Mouse (Mus musculus): Measurements from ENCODE around the gene Irf7.

Gene Irf7

DNA sequence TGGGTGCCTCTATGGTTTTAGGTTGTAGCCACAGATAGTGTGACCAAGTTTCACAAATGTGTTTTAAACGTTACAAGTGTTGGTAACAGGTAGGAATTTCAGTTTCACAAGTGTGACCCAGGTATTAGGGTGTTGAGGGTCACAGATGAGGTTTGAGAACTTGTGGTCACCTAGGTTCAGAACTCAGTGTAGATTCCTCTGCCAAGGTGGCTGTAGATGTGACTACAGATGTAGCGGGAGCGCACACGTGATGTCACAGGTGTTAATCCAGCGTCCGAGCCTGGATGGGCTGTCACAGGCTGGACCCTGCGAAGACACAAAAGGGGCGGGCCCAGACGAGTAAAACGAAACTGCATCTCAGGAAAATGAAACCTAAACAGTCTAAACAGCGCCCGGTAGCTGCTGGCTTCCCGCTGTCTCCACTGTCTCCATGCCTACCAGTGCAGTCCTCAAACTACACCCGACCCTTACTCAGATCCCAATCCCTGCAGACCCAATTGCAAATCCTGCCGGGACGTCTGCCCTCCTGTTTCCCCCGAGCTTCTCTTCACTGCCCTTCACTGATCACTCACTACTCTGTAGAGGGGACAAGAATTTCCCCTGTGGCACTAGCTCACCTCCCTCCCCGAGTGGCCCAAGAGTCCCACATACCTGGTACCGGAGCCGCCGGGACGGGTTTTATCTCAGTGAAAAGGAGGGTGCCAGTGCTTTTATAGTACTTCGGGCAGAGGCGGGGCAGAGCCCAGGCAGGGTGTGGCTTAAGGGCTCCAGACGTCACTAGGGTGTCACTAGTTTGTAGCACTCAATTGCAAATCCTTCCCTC lies at the start of gene Irf7:
Gene Irf7 (minus strand): TSS at position 743 of the 823 bp plus-strand sequence.
- peak; percentile 54 for DNase-seq (ENCODE audit: low spot score)

DNA sequence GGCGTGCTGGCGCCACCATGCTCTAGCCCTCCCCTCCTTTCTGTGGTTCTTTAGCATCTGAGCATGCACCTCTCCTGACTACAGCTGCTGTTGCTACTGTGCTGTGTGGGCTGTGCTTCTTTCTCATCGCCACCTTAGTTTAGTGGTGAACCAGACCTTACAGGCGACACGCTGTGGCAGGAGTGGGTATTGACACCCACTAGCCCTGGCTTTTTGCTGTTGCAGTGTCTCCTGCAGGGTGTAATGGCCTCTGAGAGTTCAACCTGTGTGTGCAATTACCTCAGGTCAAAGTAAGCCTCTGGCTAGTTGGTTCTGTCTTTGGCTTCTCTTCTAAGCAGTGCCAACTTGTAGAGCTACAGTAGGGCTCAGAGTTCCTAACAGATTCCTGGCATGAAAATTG lies 49.7 kb upstream of the Irf7 start:
- no peak for DNase-seq (ENCODE audit: low spot score)

DNA sequence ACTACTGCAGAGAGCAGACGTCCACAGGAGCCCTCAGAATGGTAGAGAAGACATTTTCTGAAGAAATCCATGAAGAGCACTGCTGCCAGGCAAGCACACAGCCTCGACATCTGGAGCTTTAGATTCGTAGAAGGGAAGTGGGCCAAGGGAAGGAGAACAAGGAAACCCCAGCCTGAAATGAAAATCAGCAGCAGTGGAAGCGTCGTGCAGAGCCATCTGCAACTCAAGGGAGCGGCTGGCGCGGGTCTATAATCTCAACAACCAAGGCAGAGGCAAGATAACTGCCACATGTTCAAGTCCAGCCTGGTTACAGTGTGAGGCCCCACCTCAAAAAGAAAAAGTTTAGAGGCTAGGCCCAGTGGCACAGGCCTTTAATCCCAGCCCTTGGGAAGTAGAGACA lies 48.8 kb upstream of the Irf7 start:
- DNase-seq (ENCODE audit: low spot score), result no peak

DNA sequence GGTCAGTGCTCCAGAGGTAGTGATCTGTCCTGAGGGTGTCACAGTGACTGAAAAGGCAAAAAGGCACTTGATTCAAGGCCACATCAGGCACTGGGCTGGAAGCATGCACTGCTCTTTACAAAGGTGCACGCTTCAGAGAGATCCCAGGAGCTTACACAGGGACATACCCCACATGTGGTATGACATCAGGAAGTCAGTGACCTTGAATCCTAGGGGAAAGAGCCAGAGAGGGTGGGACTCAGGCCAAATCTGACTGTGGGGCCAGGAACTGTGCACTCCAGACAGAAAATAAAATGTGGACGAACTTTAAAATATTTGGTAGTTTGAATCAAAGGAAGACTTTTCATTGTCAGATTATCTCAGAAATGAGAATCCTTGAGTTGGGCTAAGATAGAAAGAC lies 48.1 kb upstream of the Irf7 start:
- DNase-seq (ENCODE audit: low spot score), result no peak

DNA sequence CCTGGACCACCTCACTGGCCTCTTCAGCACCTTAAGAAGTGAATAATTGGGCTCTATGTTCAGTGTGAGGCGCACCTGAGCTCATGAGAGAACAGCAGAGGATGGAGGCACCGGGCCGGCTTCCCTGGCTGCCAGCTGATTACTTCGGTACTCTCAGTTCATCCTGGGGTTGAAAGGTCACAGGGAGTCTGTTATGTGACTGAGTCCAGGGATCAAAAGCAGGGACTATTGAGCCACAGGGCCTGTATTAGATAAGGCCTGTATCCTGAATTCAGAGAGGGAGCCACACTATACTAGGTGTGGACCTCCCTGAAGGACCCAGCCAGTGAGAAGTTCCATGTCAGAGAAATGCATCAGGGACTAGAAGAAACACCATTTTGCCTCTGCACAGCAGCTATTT lies 38.3 kb upstream of the Irf7 start:
- no peak for DNase-seq (ENCODE audit: low spot score)

DNA sequence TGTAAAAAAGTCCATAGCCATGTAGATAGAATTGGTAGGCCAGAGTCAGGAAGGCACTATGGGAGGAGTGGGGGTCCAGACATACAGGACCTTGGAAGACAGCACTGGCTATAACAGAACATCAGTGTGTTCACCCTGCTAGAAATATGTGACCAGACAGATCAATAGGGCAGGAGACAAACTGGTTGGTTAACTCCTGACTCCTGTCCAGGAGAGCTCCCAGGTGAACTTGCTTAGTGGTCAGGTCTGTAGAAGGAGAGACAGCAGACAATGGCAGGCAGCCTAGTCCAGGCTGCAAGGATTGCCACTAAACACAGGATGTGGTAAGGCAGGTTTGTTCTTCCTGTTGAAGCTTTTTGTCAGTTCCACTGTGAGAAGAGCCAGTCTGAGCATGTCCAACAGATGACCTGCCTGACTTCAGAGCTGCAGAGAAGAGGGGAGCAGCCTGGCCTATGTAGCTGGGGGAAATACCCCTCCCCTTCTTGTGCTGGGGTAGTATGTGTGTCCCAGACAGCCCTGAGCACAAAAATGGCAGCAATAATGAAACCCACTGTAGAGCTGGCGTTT lies 36.5 kb upstream of the Irf7 start:
- DNase-seq (ENCODE audit: low spot score), result no peak

DNA sequence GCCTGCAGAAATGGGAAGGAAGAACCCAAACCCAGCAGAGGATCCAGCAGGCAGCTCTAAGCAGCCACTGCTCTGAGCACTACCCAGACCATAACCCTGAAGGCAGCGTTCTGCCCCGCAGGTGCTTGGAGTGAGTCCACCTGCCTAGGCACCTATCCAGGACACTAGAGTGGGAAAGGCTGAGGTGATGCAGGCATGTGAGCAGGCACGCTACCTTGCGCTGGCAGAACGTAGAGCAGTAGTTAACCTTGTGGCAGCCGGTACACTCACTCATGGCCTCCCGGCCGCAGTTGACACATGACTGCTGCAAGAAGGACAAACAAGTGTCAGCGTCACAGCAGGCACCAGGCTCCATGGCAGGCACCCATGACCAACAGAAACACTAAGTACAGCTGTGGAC lies 35.1 kb upstream of the Irf7 start:
- DNase-seq (ENCODE audit: low spot score), result no peak

DNA sequence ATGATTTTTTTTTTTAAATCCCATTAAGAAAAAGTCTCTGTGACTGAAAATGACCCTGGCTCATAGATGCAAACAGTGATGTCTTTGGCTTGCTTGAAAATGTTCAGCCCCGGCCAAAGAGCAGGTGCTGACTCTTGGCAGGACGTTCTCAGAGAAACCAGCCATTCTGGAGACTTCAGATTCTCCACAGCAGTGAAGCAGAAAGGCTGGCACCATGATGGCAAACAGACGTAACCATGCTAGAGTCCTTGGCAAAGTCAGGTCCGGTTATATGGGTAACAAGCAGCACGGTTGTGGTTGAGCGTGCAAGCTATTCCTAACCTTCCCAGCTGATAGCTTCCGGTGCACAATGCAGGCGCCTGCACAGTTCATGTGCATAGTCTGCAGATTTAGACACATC lies 32.9 kb upstream of the Irf7 start:
- no peak for DNase-seq (ENCODE audit: low spot score)

DNA sequence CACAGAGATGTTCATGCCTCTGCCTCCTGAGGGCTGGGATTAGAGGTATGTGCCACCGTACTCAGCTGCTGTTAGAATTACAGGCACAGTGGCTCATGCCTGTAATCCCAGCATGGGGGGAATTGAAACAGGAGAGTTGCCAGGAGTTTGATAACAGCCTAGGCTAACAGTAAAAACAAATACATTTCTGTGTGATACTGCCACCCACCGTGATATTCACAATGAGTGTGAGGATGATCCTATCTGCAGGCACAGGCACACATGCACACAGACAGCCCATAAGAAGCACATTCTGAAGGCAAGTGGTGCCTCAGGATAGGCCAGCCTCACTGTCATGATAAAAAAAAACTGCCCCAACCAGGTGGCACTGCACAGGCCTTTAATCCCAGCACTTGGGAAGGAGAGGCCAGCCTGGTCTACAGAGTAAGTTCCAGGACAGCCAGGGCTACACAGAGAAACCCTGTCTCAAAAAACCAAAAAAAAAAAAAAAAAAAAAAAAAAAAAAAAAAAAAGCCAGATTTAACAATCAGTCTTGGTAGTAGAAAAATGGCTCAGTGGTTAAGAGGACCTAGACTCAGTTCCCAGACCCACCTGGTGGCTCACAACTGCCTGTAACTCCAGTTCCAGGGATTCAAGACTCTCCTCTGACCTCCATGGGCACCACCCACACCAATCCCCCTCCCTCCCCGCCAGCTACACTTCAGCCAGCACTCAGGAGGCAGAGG lies 31.8 kb upstream of the Irf7 start:
- no peak for DNase-seq (ENCODE audit: low spot score)

DNA sequence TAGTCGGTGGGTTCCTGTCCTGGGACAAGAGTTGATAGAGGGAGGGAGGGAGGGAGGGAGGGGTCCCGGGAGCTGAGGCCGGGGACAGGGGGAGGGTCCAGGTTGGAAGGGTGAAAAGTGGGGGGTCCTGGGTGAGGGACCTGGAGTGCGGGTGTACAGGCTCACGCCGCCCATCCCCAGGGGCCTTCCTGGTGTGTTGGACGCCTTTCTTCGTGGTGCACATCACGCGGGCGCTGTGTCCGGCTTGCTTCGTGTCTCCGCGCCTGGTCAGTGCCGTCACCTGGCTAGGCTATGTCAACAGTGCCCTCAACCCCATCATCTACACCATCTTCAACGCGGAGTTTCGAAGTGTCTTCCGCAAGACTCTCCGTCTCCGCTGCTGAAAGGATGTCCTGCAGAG lies 28.2 kb upstream of the Irf7 start:
- DNase-seq (ENCODE audit: low spot score), result no peak

DNA sequence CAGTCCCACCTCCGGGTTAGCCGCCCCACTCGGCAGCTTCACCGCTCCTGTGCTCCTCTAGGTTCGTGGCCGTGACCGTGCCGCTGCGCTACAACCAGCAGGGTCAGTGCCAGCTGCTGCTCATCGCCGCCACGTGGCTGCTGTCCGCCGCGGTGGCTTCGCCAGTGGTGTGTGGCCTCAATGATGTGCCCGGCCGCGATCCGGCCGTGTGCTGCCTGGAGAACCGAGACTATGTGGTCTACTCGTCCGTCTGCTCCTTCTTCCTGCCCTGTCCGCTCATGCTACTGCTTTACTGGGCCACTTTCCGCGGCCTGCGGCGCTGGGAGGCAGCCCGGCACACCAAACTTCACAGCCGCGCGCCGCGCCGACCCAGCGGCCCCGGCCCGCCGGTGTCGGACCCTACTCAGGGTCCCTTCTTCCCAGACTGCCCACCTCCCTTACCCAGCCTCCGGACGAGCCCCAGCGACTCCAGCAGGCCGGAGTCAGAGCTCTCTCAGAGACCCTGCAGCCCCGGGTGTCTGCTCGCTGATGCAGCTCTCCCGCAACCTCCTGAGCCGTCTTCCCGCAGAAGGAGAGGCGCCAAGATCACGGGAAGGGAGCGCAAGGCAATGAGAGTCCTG lies 27.7 kb upstream of the Irf7 start:
- DNase-seq (ENCODE audit: low spot score), result no peak

DNA sequence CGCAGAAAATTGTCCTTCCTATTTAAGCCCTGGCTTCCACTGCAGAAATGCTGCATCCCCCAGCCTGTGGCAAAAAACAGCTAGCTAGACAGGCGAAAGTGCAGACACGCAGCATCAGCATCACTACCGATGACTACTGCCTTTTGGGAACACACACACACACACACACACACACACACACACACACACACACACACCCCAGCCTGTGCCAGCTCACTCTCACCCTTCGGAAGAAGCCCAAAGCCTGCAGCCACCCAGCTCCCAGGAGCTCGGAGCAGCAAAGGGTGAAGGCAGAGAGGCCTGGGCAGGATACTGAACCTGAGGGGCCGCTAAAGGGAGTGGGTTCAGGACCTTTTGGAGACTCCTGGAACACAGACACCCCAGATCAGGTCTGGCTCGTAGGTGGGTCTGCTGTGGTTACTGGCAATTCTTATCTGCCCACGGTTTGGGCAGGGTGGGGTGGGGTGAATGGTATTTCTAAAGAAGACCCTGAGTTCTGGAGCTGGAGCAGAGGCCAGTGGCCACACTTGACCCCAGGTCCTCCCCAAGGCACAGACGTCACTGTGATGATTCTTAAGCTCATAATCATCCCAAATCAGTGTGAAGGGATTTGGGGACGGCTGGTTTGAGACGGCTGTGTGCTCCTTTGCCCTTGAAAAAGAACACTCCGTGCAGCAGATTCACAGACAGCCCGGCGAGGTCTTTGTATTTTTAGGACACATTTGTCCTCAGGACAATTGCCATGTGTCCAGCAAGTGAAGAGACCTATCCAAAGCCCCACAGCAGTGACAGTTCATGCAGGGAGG lies 26.5 kb upstream of the Irf7 start:
- DNase-seq (ENCODE audit: low spot score), result no peak

DNA sequence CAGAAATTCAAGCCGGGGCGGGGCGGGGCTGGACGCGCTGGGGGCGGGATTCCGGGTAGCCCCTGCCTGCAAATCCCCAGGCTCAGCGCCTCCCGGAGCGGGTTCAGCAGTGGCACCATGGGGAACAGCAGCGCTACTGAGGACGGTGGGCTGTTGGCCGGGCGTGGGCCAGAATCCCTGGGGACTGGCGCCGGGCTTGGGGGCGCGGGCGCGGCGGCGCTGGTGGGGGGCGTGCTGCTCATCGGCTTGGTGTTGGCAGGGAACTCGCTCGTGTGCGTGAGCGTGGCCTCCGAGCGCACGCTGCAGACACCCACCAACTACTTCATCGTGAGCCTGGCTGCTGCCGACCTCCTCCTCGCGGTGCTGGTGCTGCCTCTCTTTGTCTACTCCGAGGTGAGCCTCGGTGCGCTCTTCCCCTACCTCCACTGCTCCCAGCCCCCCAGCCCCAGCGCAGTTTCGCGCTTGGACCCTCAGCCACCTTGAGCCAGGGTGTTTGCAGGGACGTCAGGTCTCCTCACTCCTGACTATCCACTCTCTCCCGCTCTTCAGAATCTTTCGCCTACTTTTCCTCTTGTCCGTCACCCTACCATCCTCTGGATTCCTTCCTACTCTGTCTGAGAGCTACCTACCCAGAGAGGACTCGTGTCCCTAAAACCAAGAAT lies 25.8 kb upstream of the Irf7 start, which contains the start of gene Drd4:
Gene Drd4 (plus strand): TSS at position 86 of the 662 bp plus-strand sequence.
- no peak for DNase-seq (ENCODE audit: low spot score)

DNA sequence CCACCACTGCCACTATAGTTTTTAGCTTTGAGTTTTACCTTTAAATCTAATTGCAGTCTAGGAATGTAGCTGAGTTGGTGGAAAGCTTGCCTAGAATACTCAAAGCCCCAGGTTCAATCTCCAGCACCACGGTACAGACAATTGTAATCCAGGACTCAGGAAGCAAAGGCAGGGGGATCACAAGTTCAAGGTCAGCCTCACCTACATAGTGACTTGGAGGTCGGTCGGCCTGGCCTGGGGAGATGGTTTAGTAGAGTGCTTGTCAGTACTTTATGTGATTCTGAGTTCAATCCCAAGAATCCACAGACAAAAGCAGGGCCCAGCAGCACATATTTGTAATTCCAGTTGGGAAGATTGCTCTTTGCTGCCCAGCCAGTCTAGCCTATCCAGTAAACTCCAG lies 21.8 kb upstream of the Irf7 start:
- DNase-seq (ENCODE audit: low spot score), result no peak

DNA sequence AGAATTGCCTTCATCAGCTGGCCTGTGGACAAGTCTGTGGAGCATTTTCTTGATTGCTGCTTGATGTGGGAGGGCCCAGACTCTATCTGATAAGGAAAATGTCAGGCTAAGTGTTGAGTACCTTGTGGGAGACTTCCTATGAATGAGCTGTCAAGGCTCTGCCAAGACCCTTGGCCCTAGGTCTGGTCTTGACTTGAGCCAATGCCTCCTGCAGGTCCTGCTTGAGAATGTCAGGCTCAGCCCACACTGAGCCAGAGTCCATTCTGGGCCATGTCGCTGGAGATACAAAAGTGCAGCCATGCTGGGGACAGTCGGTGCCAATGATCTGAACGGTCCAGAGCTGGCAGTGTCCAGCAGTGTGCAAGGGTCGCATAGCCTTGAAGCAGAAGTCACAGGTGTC lies 16.5 kb upstream of the Irf7 start:
- no peak for DNase-seq (ENCODE audit: low spot score)

DNA sequence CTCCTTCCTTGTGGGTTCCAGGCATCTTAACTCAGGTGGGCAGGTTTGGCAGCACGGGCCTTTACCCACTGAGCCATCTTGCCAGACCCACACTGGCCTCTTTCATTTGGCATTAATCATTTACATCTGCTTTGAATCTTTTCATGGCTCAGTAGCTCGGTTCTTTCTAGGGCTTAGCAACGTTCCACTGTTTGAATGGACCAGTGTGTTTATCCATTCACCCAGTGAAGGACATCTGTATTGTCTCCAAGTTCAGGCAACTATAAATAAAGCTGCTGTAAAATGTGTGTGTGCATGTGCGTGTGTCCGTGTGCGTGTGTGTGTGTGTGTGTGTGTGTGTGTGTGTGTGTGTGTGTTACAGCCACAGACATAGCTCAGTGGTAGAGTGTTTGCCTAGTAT lies 15.2 kb upstream of the Irf7 start:
- DNase-seq (ENCODE audit: low spot score), result no peak

DNA sequence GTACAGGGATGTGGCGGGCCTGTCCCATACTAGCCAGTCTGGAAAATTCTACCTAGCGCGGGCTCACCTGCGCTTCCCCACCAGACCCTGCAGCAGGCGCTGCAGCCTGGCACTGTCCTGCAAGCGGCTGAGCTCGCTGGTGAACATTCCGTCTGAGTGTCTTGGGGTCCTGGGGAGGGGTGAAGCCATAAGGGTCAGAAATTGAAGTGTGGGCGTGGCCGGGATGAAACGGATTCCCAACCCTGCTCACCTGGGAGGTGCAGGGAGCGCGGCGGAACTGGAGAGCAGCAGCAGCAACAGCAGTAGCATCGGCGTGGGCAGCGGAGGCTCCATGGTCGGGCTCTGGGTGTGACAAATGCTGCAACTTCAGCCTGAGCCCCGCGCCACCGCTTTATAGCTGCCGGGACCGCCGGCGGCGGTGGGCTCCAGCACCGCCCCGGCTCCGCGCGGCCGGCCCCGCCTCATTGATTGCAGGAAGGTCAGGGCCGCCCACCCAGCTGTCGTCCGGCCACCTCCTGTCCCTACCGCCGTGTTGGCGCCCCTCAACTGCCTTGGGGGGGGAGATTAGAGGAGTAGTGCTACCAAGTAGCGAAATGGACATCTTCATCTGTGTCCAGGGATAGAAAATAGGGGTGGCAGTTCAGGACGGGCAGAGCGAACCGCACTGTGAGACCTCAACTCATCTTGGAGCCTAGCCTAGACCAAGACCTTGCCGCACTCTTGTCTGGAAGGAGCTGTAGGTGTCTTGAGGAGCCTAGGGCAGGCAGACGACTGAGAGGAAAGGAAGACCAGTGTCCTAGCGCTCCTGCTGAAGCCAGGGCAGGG lies 12.7 kb upstream of the Irf7 start, which contains the start of gene Sct:
Gene Sct (minus strand): TSS at position 368 of the 825 bp plus-strand sequence.
- no peak for DNase-seq (ENCODE audit: low spot score)

DNA sequence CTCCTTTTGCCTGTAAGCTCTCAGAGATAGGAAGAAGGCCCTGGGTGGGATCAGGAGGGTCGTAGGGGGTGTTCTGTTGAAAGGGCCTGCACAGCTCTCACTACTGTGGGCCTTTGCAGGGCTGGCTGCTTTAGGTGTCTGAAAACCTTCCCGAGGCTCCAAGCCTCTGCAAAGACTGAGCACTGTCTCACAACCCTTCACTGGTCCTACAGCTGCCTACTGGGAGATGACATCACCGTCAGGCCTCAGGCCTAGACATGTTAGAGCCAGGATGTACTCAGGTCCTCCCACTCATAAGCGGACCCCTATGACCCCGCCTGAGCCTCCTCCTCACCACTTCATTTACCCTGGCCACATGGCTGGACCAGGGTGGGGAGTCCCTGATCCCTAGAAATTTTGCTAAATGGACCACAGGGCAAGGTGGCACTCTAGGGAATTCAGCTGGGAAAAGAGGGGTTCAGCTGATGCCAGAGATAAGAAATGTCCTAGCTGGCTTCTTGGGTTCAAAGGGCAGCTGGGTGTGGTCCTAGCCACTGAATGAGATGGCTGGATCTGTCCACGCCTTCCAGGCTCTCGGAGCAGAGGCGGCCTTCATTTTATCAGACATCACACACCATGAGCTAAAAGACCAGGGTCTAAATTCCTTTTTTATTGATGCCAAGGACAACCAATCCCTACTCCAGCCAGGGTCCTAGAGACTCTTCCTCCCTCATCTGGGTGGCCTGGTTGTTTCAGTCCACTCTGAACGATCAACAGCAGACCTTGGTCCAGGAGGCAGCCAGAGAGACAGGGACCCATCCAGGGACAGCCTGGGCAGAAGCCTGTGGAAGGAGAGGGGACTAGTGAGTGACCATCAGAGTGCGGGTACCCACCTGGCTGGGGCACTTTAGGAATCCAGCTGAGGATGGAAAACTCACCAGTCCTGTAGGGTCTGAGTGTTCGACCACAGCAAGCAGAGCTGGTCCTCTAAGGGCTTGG lies 11.7 kb upstream of the Irf7 start:
- no peak for DNase-seq (ENCODE audit: low spot score)

DNA sequence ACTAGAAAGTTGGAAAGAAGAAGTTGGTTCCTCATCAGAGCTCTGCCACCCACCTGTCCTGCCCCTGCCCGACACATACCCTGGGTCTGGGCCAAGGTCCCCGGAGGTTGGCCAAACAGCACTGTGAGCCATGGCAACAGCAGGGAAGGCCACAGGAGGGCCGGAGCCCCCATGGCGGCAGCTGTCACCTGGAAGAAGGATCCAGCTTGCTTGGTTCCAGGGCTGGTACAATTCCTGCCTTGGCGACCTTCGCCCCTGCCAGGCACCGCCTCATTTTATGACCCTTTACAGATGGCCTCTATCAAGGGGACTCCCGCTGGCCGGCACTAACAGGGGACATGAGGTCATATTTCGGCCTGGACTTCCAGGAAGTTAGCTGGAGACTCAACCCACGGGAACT lies 10.3 kb upstream of the Irf7 start, which contains the start of gene Cdhr5:
Gene Cdhr5 (minus strand): TSS at position 241 of the 400 bp plus-strand sequence.
- no peak for DNase-seq (ENCODE audit: low spot score)
